Mouse (Mus musculus): Measurements from ENCODE around the gene Rplp2.
"Not testable (repeated sequence)": the region's sequence is repeated elsewhere in the genome, so short reads cannot be mapped to it uniquely, and the experiment has no call there.

The Rplp2 gene

DNA sequence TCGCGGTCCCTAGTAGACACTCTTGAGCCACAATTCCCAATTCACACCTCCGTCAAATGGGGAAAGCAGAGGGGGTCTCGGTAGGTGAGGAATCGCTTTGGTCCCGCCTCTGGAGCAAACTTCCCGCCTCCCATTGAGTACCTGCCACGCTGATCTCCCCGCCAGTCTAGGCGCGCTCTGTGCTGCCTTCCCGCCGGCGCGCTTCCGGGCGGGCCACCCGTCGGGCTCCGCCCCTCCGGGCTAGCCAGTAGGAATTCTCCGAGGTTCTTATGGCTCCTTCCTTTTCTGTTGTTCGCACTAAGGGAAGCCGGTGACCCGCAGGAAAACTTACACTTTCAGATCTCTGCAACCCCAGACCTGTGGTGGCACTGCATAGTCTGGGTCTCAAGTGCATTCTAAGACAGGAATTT is 3.3 kb upstream of the Rplp2 start, which contains the start of gene Pidd1:
Pidd1 (minus strand) TSS at position 198 of the 410 bp plus-strand sequence.
- peak in 1 of 2 experiments; percentile 30 for DNase-seq (ENCODE audit: low spot score in 2 of 2)

DNA sequence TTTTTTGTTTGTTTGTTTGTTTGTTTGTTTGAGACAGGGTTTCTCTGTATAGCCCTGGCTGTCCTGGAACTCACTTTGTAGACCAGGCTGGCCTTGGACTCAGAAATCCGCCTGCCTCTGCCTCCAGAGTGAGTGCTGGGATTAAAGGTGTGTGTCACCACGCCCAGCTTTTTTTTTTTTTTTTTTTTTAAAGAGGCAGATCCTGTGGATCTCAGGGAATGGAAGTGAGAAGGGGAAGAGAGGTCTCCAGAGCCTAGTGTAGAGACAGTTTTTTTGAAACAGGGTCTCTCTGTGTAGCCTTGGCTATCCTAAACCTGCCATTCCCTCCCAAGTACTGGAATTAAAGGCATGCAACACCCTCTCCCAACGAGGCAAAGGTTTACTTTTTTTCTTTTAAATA is 796 bp upstream of the Rplp2 start:
- DNase-seq (ENCODE audit: low spot score in 2 of 2), result not testable (repeated sequence)

DNA sequence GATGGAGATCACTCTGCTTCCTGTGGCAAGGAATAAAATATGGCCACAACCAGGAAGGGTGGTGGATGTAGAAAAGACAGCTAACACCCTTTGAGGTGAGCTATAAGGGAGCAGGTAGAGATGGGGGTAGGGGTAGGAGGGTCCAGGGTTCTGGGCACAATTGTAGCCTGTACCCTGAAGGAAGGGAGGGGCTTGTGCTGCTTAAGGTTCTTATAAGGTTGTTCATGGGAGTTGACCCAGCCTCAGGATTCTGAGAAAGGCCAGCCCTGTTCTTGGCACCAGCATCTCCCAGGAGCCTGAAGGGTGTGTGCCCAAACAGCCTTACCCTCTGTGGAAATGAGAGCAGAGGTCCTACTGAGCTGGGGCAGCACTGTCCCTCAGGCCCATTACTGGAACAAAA is 4.8 kb downstream of the Rplp2 start:
- DNase-seq (ENCODE audit: low spot score in 2 of 2), result no peak

DNA sequence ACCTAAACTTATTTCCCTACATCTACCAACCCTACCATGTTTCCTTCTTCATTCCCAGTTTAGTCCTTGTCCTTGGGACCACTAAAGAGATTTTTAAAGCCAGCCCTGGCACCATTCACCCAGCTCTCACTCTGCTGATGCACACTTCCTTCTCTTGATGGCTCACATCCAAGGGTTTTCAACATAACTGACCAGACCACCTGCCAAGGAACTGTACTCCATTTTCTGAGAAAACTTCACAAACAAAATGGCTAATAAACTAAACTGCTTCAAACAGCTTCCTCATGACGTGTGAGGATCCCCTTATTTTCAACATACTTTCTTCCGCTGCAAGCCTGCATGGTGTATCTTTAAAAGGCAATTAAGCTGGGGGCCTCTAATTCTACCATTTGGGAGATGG is 6.5 kb downstream of the Rplp2 start:
- no peak for DNase-seq (ENCODE audit: low spot score in 2 of 2)

DNA sequence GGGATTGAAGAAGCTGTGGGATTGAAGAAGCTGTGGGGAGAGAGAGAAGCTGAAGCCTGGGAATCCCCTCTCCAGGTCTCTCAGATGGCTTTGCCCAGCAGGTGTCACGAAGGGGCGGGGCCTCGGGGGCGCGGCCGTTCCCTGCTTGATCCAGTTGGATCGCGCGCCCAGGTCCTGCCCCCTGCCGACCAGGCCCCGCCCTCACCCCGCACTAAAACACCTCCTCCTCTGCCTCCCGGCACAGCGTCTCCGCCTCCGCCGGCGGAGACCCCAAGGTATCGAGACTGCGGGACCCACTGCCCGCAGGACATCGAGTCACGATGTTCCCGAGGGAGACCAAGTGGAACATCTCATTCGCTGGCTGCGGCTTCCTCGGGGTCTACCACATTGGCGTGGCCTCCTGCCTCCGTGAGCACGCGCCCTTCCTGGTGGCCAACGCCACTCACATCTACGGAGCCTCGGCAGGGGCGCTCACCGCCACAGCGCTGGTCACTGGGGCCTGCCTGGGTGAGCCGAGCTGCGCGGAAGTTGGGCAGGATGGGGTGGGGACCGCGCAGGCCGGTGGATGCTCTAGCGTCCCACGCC is 7.9 kb downstream of the Rplp2 start, which contains the start of gene Pnpla2:
Pnpla2 (plus strand) TSS at position 232 of the 585 bp plus-strand sequence.
- DNase-seq (ENCODE audit: low spot score in 2 of 2), result peak; percentile 85 to 91

GRCm38 (mm10) chr7:141455610-141456314 is 8.6 kb downstream of the Rplp2 start:
- DNase-seq (ENCODE audit: low spot score in 2 of 2), result no peak

- DNase-seq (ENCODE audit: low spot score in 2 of 2), result no peak
Measured at GRCm38 (mm10) chr7:141456739-141457138, 9.6 kb downstream of the Rplp2 start.

- DNase-seq (ENCODE audit: low spot score in 2 of 2), result no peak
Measured at GRCm38 (mm10) chr7:141457236-141457635, 10.1 kb downstream of the Rplp2 start.

GRCm38 (mm10) chr7:141457986-141458660 is 11.0 kb downstream of the Rplp2 start:
- no peak for DNase-seq (ENCODE audit: low spot score in 2 of 2)

GRCm38 (mm10) chr7:141458661-141459060 is 11.5 kb downstream of the Rplp2 start:
- no peak for DNase-seq (ENCODE audit: low spot score in 2 of 2)

- DNase-seq (ENCODE audit: low spot score in 2 of 2), result no peak
Measured at GRCm38 (mm10) chr7:141459301-141459711, 12.1 kb downstream of the Rplp2 start.

- DNase-seq (ENCODE audit: low spot score in 2 of 2), result no peak
Measured at GRCm38 (mm10) chr7:141460001-141460390, 12.8 kb downstream of the Rplp2 start.

- DNase-seq (ENCODE audit: low spot score in 2 of 2), result no peak
Measured at GRCm38 (mm10) chr7:141460391-141461113, 13.4 kb downstream of the Rplp2 start, which contains the start of gene Cracr2b. TSS of gene Cracr2b (plus strand) at chr7:141461094.

DNA sequence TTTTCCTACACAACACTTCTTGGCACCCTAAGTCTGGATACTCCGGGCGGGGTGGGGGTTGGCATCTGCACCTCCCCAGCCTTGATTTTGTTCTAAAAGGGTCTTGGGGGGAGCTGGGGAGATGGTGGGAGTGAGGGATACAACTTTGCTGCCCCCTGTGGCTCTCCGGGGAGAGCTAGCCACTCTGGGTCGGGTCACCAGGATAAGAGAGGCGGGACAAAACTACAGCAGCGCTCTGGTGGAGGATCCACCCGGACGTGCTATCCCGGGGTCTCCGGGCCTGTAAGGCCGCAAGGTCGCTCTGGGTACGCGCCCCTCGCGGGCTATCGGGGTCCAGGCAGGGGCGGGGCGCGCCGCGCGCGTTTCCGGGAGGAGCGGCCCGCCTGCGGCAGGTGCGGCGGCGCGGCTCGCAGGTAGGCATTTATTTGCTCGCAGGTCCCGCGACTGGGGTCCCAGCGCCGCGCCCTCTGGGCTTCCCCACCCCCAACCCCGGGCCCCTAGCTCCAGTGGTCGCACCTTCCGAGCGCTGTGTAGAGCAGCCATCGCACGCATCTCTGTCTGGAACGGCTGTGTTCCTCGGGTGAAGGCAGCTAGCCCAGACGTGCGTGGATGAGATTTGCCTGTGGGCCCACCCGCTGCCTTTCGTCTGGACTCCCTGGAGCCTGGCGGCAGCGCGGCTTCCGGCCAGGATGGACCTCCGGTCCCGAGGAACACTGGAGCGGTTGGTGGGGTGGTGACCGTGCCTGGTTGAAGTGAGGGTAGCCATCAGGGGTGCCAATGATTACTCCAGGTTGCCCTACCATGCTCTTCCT is 14.6 kb downstream of the Rplp2 start:
- no peak for DNase-seq (ENCODE audit: low spot score in 2 of 2)

- DNase-seq (ENCODE audit: low spot score in 2 of 2), result no peak
Measured at GRCm38 (mm10) chr7:141462333-141462821, 15.2 kb downstream of the Rplp2 start.

GRCm38 (mm10) chr7:141463824-141464602 is 16.8 kb downstream of the Rplp2 start:
- DNase-seq (ENCODE audit: low spot score in 2 of 2), result no peak

GRCm38 (mm10) chr7:141464603-141465201 is 17.5 kb downstream of the Rplp2 start:
- DNase-seq (ENCODE audit: low spot score in 2 of 2), result no peak

DNA sequence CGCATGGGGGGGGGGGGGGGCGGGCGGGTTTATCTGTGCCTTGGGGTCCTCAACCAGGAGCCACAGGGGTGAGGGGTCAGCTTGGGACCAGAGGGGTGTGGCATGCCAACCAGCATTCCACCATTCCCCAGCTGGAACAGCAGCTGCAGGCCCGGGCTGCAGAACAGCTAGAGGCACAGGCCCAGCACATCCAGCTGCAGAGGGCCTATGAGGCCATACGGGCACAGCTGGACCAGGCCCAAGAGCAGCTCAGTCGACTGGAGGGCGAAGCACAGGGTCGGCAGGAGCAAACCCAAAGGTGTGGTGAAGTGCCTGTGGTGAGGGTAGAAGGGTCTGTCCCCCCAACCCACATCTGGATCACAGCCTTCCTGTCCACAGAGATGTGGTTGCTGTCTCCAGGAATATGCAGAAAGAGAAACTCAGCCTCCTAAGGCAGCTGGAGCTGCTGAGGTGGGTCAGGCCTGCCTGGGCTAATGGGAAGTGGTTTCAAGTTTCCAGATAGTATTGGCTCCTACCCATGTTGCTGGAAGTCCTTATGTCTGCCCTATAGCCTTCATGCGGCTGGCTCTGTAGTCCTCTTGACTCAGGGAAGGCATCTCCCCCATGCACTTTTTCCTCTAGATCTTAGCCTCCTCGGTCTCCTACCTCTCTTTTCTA is 18.3 kb downstream of the Rplp2 start:
- no peak for DNase-seq (ENCODE audit: low spot score in 2 of 2)

DNA sequence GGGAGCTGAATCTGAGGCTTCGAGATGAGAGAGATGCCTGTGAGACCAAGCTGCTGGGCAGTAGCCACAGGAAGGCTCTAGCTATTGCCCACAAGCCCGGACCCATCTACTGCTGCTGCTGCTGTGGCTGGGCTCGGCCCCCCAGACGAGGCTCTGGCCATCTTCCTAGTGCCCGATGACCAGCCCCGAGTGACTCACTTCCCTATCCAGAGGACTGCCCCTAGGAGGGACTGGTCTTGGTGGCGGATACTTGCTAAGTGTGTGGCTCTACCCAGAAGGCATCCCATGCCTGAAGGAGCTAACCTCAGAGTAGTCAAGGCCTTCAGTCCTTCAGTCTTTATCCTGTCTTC is 18.9 kb downstream of the Rplp2 start:
- no peak for DNase-seq (ENCODE audit: low spot score in 2 of 2)
